Mouse (Mus musculus) spleen, adult 2 months (tissue): ENCODE results near the gene Tfr2.

Source experiments
- CTCF ChIP-seq: fragments of 200-500 bp; IDR thresholded peaks from 2 replicates; pipeline ENCODE4 v1.5.1; 2011; ENCODE audit warnings: mild to moderate bottlenecking, inconsistent platforms; ENCODE audit not compliant: insufficient read depth, insufficient read length, insufficient replicate concordance; ENCODE audit errors: extremely low read depth
- POLR2A ChIP-seq: fragments of 200-500 bp; IDR thresholded peaks from 2 replicates; pipeline ENCODE4 v1.6.1; 2011; ENCODE audit warnings: low read depth, low read length, inconsistent platforms

DNA sequence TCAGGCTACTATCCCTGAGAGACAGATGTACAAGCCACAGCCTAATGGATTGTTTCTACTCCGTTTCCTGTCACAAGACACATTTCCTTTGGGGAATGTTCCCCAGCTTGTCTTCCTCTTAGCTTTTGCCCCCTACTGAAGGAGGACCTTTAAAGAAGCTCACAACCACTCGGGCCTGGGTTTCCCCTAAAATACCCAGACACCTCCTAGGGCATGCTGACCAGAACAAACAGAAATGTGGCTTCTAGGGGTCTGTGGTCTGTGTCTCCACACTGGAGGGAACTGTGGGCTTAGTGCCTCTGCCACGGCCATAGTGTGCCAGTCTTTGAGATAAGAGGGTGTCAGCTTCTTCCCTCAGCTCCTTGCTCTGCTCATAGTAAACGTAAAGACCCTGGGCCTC is 62.0 kb downstream of the Tfr2 start:
- no peak for TF ChIP-seq CTCF
- no peak for TF ChIP-seq POLR2A
